Mouse (Mus musculus) forebrain, postnatal 0 days (tissue): ENCODE measurements around the gene Tm4sf5. TPM values are rescaled to one million over a fixed set of nuclear protein-coding genes. Genes with fewer than 3 reads are reported as not detected.
"Not testable (repeated sequence)": the region's sequence is repeated elsewhere in the genome, so short reads cannot be mapped to it uniquely, and the experiment has no call there.

ENCODE experiments used
- ATAC-seq: fragments of 200-750 bp; cut with Nextera tagmentation; 2 replicates; pipeline ENCODE4 v1.8.0; 2017; ENCODE audit warnings: mild to moderate bottlenecking, moderate library complexity
- DNase-seq: peaks from one replicate; pipeline ENCODE4 v3.0.0-alpha.2; 2015
- H3K27ac ChIP-seq: fragments of 300-500 bp; sonication (generic); 2 replicates; pipeline ENCODE4 v1.5.1; 2014; ENCODE audit warnings: low read depth, mild to moderate bottlenecking, antibody characterized with exemption, low read length, moderate library complexity, mixed read lengths
- H3K27me3 ChIP-seq: fragments of 300-500 bp; sonication (generic); 2 replicates; pipeline ENCODE4 v1.6.1; 2014; ENCODE audit warnings: mild to moderate bottlenecking, low read length, mixed read lengths; ENCODE audit not compliant: insufficient read depth
- H3K36me3 ChIP-seq: fragments of 300-500 bp; sonication (generic); 2 replicates; pipeline ENCODE4 v1.6.1; 2014; ENCODE audit warnings: mild to moderate bottlenecking, moderate library complexity; ENCODE audit not compliant: insufficient read depth
- H3K4me1 ChIP-seq: fragments of 300-500 bp; sonication (generic); 2 replicates; pipeline ENCODE4 v1.6.1; 2014; ENCODE audit warnings: antibody characterized with exemption; ENCODE audit not compliant: insufficient read depth
- H3K4me2 ChIP-seq: fragments of 300-500 bp; sonication (generic); 2 replicates; pipeline ENCODE4 v1.6.1; 2014; ENCODE audit warnings: low read depth, mild to moderate bottlenecking, moderate library complexity
- H3K4me3 ChIP-seq: fragments of 300-500 bp; sonication (generic); 2 replicates; pipeline ENCODE4 v1.5.1; 2014; ENCODE audit warnings: low read depth, low read length, mixed read lengths
- H3K9ac ChIP-seq: fragments of 300-500 bp; sonication (generic); 2 replicates; pipeline ENCODE4 v1.6.1; 2014; ENCODE audit warnings: mild to moderate bottlenecking
- H3K9me3 ChIP-seq: fragments of 300-500 bp; sonication (generic); 2 replicates; pipeline ENCODE4 v1.6.1; 2016; ENCODE audit warnings: low read length
- CTCF ChIP-seq: sonication (generic); IDR thresholded peaks from 2 replicates; pipeline ENCODE4 v1.5.1; 2016; ENCODE audit warnings: antibody characterized with exemption, control low read depth, low read depth
- WGBS: fragments of 180-500 bp; shearing (Covaris S2); extraction: QIAGEN DNeasy Blood & Tissue Kit; methylation state at CpG from one replicate; pipeline ENCODE4 v1.1.7; 2014; 5-methylcytosine and 5-hydroxymethylcytosine counted together
- polyA plus RNA-seq: library from polyadenylated mRNA; unstranded; fragments of >200 nt; fragmentation: Nextera tagmentation; extraction: Ambion mirVana; gene quantifications from 2 replicates; pipeline ENCODE4 v1.2.1, GENCODE M21; 2015
- total RNA-seq: library from RNA; depleted of rRNA; stranded (reverse); fragments of >200 nt; gene quantifications from 2 replicates; pipeline ENCODE4 v1.2.3, GENCODE M21; 2014

Gene Tm4sf5
- total and polyA plus RNA-seq, 2 experiments from 2014 or later = 2.8 to 11.6 TPM

DNA sequence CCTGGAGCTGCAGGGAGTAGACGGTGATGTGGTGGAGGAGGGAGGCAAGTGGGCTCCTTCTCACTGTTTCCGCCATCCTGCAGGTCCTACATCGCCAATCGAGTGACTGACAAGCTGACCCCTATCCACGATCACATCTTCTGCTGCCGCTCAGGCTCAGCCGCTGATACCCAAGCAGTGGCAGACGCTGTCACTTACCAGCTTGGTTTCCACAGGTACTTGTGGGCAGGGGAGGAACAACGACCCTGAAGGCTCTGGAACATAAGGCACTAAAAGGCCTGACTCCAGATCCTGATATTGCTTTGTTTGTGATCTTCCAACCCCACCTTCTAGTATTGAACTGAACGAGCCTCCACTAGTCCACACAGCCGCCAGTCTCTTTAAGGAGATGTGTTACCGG, 21.2 kb downstream of the Tm4sf5 start:
- Histone ChIP-seq H3K9ac (peak overlapping the region; percentile 51; the same call in 1 of the 2 replicates), H3K36me3 (peaks cover 27% of the 10 kb centered on the region), H3K4me1 (peaks cover 7% of the 10 kb centered on the region), H3K4me3 (peak overlapping the region; percentile 51), H3K4me2 (peak overlapping the region; percentile 62), H3K27ac (no peak overlapping the region), H3K9me3 (no peaks in the 10 kb centered on the region), H3K27me3 (no peaks in the 10 kb centered on the region)
- no peak for TF ChIP-seq CTCF
- DNase-seq = no peak
- 91% methylated on average over 12 of the region's 12 CpGs for WGBS
- ATAC-seq = no peak

GRCm38 (mm10) chr11:70528610-70529009, 23.6 kb downstream of the Tm4sf5 start:
- peaks cover 27% of the 10 kb centered on the region for H3K36me3 ChIP-seq
- no peaks in the 10 kb centered on the region for H3K27me3 ChIP-seq
- peaks cover 7% of the 10 kb centered on the region for H3K4me1 ChIP-seq
- H3K4me3 ChIP-seq = no peak overlapping the region
- WGBS = 87% methylated on average over 7 of the region's 7 CpGs
- ATAC-seq (no peak), DNase-seq (no peak)
- H3K9ac ChIP-seq = no peak overlapping the region
- no peak overlapping the region for H3K4me2 ChIP-seq
- no peaks in the 10 kb centered on the region for H3K9me3 ChIP-seq
- TF ChIP-seq CTCF = no peak
- H3K27ac ChIP-seq = no peak overlapping the region

GRCm38 (mm10) chr11:70531065-70531464, 26.0 kb downstream of the Tm4sf5 start:
- ATAC-seq, H3K27me3 ChIP-seq, H3K9me3 ChIP-seq, H3K4me2 ChIP-seq, H3K9ac ChIP-seq, DNase-seq, H3K4me3 ChIP-seq, H3K27ac ChIP-seq, H3K4me1 ChIP-seq: not testable (repeated sequence)
- peak; percentile 11; the same call in 1 of the 2 replicates for TF ChIP-seq CTCF
- H3K36me3 ChIP-seq = peaks cover 27% of the 10 kb centered on the region
- 81% methylated on average over 2 of the region's 2 CpGs for WGBS

DNA sequence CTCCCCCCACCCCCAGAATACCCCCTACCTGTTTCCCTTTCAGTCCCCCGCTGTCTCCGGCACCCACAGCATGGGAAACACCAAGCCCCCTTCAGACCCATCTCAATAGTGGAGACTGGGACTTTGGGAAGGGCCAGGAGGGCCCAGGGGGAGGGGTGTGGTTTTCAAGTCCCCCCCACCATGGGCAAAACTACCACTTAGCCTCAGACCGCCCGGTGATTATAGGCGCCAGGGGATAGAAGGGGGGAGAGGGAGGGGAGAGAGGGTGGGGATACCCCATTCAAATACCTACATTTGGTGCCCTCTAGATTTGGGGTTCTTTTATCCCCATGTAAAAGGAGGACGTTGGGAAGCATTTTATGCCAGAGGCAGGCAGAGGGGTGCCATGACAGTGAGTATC, 27.8 kb downstream of the Tm4sf5 start, which contains the start of gene Gm40193:
Gm40193 (minus strand) TSS at position 101 of the 400 bp plus-strand sequence.
- 84% methylated on average over 6 of the region's 6 CpGs for WGBS
- no peak for TF ChIP-seq CTCF
- DNase-seq (no peak), ATAC-seq (no peak)
- peaks cover 4% of the 10 kb centered on the region; the same call in 1 of the 2 replicates for H3K27me3 ChIP-seq
- no peak within 1 kb of the TSS for H3K4me2 ChIP-seq
- no peak within 1 kb of the TSS for H3K27ac ChIP-seq
- no peak within 1 kb of the TSS for H3K9ac ChIP-seq
- no peak within 1 kb of the TSS for H3K4me3 ChIP-seq
- peaks cover 10% of the 10 kb centered on the region for H3K36me3 ChIP-seq
- no peaks in the 10 kb centered on the region for H3K9me3 ChIP-seq
- H3K4me1 ChIP-seq = no peaks in the 10 kb centered on the region

DNA sequence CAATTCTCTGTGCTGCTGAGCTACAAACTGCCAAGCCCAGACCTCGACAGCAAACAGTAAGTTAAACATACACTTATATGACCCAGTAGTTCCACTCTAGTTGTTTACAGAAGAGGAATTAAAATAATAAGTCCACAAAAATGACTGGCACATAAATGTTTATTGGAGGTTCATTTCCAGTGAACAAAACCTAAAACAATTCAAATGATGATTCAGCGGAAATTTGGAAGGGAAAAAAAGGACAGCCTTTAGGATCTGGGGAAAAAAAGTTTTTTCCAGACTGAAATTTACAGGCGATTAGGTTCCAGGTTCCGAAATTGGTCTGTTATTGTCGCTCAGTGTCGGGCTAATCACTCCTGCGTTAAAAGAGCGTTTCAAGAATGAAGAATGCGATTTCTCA, 34.4 kb downstream of the Tm4sf5 start:
- peak overlapping the region; percentile 68 for H3K9ac ChIP-seq
- DNase-seq (no peak), ATAC-seq (no peak; the same call in 1 of the 2 replicates)
- TF ChIP-seq CTCF = no peak
- no peak overlapping the region for H3K27ac ChIP-seq
- peak overlapping the region; percentile 62 for H3K4me3 ChIP-seq
- WGBS = 13% methylated on average over 9 of the region's 9 CpGs
- H3K9me3 ChIP-seq = no peaks in the 10 kb centered on the region
- H3K36me3 ChIP-seq = no peaks in the 10 kb centered on the region; the same call in 1 of the 2 replicates
- H3K4me1 ChIP-seq = 0 out of 2 replicates have a peak, but pooled peaks cover 5% of the 10 kb centered on the region
- peak overlapping the region; percentile 77 for H3K4me2 ChIP-seq
- H3K27me3 ChIP-seq = peaks cover 4% of the 10 kb centered on the region

DNA sequence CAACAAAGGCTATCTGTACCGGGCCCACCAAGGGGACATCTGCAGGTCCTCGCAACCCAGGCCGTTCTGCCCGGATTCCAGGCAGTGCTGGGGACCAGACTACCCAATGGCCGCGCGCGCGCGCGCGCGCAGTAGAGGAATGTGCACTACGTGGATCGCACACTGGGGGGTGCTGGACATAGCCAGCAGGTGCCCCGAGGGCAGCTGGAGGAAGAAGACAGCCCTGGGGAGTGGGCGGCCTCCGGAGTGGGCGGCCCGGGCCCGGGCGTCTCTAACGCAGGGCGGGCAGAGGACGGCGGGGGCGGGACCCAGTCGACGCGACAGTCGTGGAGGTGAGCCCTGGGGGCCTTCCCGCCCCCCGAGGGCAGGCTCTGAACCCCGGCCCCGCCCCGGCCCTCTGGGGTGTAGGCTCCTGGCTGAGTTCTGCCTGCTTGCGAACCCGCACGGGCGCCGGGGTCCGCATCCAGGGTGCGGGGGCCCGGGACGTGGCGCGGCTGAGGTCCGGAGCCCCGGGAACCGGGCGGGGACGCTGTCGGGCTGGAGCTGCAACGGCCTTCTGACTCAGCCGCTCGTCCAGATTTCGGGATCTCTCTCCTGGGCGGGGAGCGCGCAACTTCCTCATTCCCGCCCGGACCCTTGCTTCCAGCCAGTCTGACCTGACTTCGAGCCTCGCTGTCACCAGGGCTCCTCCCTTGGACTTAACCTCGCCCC, 35.0 kb downstream of the Tm4sf5 start, which contains the start of gene Pld2:
Pld2 (plus strand) TSS at position 188 of the 711 bp plus-strand sequence.
- Histone ChIP-seq H3K36me3 (no peaks in the 10 kb centered on the region; the same call in 1 of the 2 replicates), H3K9ac (peak within 1 kb of the TSS; percentile 68), H3K4me2 (peak within 1 kb of the TSS; percentile 77), H3K27ac (no peak within 1 kb of the TSS), H3K4me3 (peak within 1 kb of the TSS; percentile 62), H3K9me3 (no peaks in the 10 kb centered on the region), H3K27me3 (peaks cover 4% of the 10 kb centered on the region), H3K4me1 (0 out of 2 replicates have a peak, but pooled peaks cover 5% of the 10 kb centered on the region)
- peak; percentile 96 for ATAC-seq
- peak; percentile 86 for DNase-seq
- peak; percentile 70 for TF ChIP-seq CTCF
- WGBS = 4% methylated on average over 61 of the region's 65 CpGs

- Histone ChIP-seq H3K9ac (no peak overlapping the region), H3K27ac (no peak overlapping the region)
- TF ChIP-seq CTCF = no peak
Measured at GRCm38 (mm10) chr11:70540928-70541327, 35.9 kb downstream of the Tm4sf5 start.

More at GRCm38 (mm10) chr11:70540928-70541327, 35.9 kb downstream of the Tm4sf5 start:
- ATAC-seq (no peak), DNase-seq (no peak)
- Histone ChIP-seq H3K4me1 (0 out of 2 replicates have a peak, but pooled peaks cover 5% of the 10 kb centered on the region), H3K9me3 (no peaks in the 10 kb centered on the region), H3K4me2 (peak overlapping the region; percentile 77), H3K36me3 (no peaks in the 10 kb centered on the region; the same call in 1 of the 2 replicates), H3K27me3 (peaks cover 4% of the 10 kb centered on the region), H3K4me3 (peak overlapping the region; percentile 62)
- WGBS = 87% methylated on average over 7 of the region's 7 CpGs
